Mouse (Mus musculus): ENCODE results near the gene Abhd5. TPM values are rescaled to one million over a fixed set of nuclear protein-coding genes. Genes with fewer than 3 reads are reported as not detected.

Gene Abhd5
- total and polyA plus RNA-seq, 3 experiments, result 6.0 to 12.2 (median 8.8) TPM

DNA sequence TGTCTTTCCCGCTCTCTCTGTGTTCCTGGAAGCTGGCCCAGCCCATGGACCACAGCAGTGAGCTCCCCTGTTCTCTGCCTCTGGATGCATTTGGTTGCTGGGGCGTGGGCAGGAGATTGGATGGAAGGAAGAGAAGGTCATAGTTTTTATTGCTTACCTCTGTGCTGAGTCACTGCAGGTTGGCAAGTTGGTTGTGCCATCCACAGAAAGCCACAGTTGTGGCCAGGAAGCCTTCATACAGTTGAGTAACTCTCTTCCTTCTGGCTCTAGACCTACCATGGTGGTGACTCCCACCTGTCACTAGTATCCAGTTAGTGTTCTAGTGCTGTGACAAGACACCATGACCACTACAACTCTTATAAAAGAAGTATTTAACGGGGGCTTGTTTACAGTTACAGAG lies 46.1 kb upstream of the Abhd5 start:
- H3K9ac ChIP-seq (ENCODE audit: insufficient read depth, low read depth), result no peak overlapping the region
- no peaks in the 10 kb centered on the region for H3K27me3 ChIP-seq (replicated peaks)
- H3K9me3 ChIP-seq (replicated peaks; ENCODE audit: low read length), result no peaks in the 10 kb centered on the region
- in situ Hi-C loops (cut with MboI; ENCODE audit: low pct_ligation_motif_present, low pct_unique_long_range_greater_than_20kb, low sequenced_read_pairs), result no loop called here
- no peaks in the 10 kb centered on the region for H3K36me3 ChIP-seq (replicated peaks in 1 of 2; ENCODE audit: control insufficient read depth in 1 of 2, insufficient read depth in 1 of 2, low read length in 1 of 2)
- no peak for DNase-seq (ENCODE audit: extremely low read depth)
- H3K27ac ChIP-seq (ENCODE audit: insufficient read depth, low read depth), result no peak overlapping the region
- H3K4me1 ChIP-seq (ENCODE audit: control insufficient read depth in 1 of 2, insufficient read depth in 2 of 2), result peaks cover 0 to 11% of the 10 kb centered on the region in 2 experiments; a peak in 2 of 4 replicates
- no peak overlapping the region for H3K4me3 ChIP-seq (replicated peaks in 1 of 3; ENCODE audit: low read depth in 2 of 3, low read length in 2 of 3, poor library complexity in 1 of 3)
- dilution Hi-C loops (cut with MboI; ENCODE audit: extremely low pct_ligation_motif_present, extremely low pct_unique_long_range_greater_than_20kb, low sequenced_read_pairs), result no loop called here
- H3K4me2 ChIP-seq (ENCODE audit: insufficient read depth, low read depth, poor library complexity, severe bottlenecking), result no peak overlapping the region
- no peaks in the 10 kb centered on the region for H3K79me2 ChIP-seq (replicated peaks; ENCODE audit: control insufficient read depth, extremely low read depth, insufficient read depth, poor library complexity, severe bottlenecking)
- TF ChIP-seq POLR2A (IDR thresholded peaks at IDR 0.05; ENCODE audit: low read depth, low read length) (no peak), NRF1 (IDR thresholded peaks at IDR 0.05; ENCODE audit: low read depth, low read length) (no peak), MAZ (IDR thresholded peaks at IDR 0.05; ENCODE audit: low read depth, low read length) (no peak), TBP (conservative IDR thresholded peaks at IDR 0.05; ENCODE audit: low read depth, low read length) (no peak), MEF2A (IDR thresholded peaks at IDR 0.05; ENCODE audit: borderline replicate concordance, low read depth, low read length) (no peak), RCOR1 (conservative IDR thresholded peaks at IDR 0.05; ENCODE audit: low read depth, low read length) (no peak), MYC (IDR thresholded peaks at IDR 0.05; ENCODE audit: low read depth, low read length) (no peak), MAFK (IDR thresholded peaks at IDR 0.05; ENCODE audit: insufficient replicate concordance, low read length) (no peak), JUN (IDR thresholded peaks at IDR 0.05; ENCODE audit: insufficient read depth, low read depth, low read length) (no peak), ZC3H11A (IDR thresholded peaks at IDR 0.05; ENCODE audit: low read depth, low read length) (no peak), CTCF (conservative IDR thresholded peaks at IDR 0.05 in 1 of 2, IDR thresholded peaks at IDR 0.05 in 1 of 2; ENCODE audit: low read depth in 2 of 2, low read length in 2 of 2) (no peak), BHLHE40 (IDR thresholded peaks at IDR 0.05; ENCODE audit: low read depth, low read length) (no peak), MXI1 (IDR thresholded peaks at IDR 0.05; ENCODE audit: low read depth, low read length) (no peak), SMC3 (IDR thresholded peaks at IDR 0.05; ENCODE audit: low read depth, low read length) (no peak), E2F4 (IDR thresholded peaks at IDR 0.05; ENCODE audit: insufficient replicate concordance, low read depth, low read length) (no peak), ZNF384 (IDR thresholded peaks at IDR 0.05; ENCODE audit: low read depth, low read length) (no peak), JUND (conservative IDR thresholded peaks at IDR 0.05; ENCODE audit: low read depth, low read length) (no peak), EP300 (IDR thresholded peaks at IDR 0.05; ENCODE audit: low read length) (no peak), PAX5 (IDR thresholded peaks at IDR 0.05; ENCODE audit: low read length) (no peak), USF2 (conservative IDR thresholded peaks at IDR 0.05; ENCODE audit: low read depth, low read length) (no peak)

DNA sequence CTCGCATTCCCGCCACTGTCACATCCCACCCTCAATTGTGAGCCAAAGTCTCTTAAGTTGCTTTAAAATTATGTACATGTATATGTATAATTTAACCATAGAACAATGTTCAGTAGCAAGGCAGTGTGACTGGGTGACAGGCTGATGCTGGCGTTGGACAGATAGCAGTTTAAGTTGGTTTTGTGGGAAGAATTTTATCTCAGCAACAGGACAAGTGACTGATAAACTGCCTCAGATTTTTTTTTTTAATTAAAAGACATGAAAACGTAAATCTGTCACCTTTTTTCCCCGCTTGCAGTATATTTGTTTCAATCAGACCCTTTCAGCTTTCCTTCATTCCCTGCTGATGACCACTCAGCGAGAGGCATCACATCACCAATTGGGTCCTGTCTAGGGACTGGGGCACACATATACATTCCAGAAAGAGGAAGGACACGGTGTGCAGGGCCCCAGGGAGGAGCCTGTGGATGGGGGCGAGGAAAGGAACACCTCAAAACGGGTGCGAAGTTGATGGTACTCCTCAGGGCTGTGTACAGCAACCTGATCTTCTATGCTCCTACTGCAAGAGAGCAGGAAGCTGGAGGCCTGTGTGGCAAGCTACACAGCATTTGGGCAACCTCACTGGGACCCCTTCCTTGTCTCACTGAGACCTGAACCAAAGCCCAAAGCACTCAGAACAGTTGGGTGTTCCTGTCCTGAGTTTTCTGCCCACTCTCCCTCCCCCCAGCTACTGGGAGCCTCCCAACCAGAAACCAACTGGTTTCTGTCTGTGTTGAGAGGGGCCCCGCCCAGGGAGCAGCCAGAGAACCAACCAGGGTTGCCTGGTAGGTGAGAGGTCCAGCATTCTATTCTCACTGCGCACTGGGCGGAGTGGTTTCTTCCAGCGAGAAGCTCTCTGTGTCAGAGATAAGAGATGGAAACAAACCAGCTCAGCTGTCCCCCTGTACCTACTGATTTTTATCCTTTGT lies 42.1 kb upstream of the Abhd5 start:
- Histone ChIP-seq H3K79me2 (replicated peaks; ENCODE audit: control insufficient read depth, extremely low read depth, insufficient read depth, poor library complexity, severe bottlenecking) (no peaks in the 10 kb centered on the region), H3K9me3 (replicated peaks; ENCODE audit: low read length) (no peaks in the 10 kb centered on the region), H3K36me3 (replicated peaks in 1 of 2; ENCODE audit: control insufficient read depth in 1 of 2, insufficient read depth in 1 of 2, low read length in 1 of 2) (no peaks in the 10 kb centered on the region), H3K27me3 (replicated peaks) (no peaks in the 10 kb centered on the region), H3K9ac (ENCODE audit: insufficient read depth, low read depth) (no peak overlapping the region), H3K4me1 (ENCODE audit: control insufficient read depth in 1 of 2, insufficient read depth in 2 of 2) (peaks cover 0 to 21% of the 10 kb centered on the region in 2 experiments; a peak in 2 of 4 replicates), H3K4me2 (ENCODE audit: insufficient read depth, low read depth, poor library complexity, severe bottlenecking) (no peak overlapping the region), H3K27ac (ENCODE audit: insufficient read depth, low read depth) (no peak overlapping the region), H3K4me3 (replicated peaks in 1 of 3; ENCODE audit: low read depth in 2 of 3, low read length in 2 of 3, poor library complexity in 1 of 3) (no peak overlapping the region)
- TF ChIP-seq CHD1 (IDR thresholded peaks at IDR 0.05; ENCODE audit: low read depth, low read length) (no peak), NRF1 (IDR thresholded peaks at IDR 0.05; ENCODE audit: low read depth, low read length) (no peak), IRF4 (IDR thresholded peaks at IDR 0.05; ENCODE audit: low read depth, low read length) (no peak)
- in situ Hi-C loops (cut with MboI; ENCODE audit: low pct_ligation_motif_present, low pct_unique_long_range_greater_than_20kb, low sequenced_read_pairs) (no loop called here), dilution Hi-C loops (cut with MboI; ENCODE audit: extremely low pct_ligation_motif_present, extremely low pct_unique_long_range_greater_than_20kb, low sequenced_read_pairs) (no loop called here)
- DNase-seq (ENCODE audit: extremely low read depth), result no peak
